Mouse (Mus musculus) midbrain, embryonic 16.5 days (tissue): ENCODE data around the gene Zswim5. TPM values are rescaled to one million over a fixed set of nuclear protein-coding genes. Genes with fewer than 3 reads are reported as not detected.
A peak's percentile ranks its signal among the peaks of the same experiment; 100 is the strongest.

ENCODE experiments used
- ATAC-seq: fragments of 200-750 bp; cut with Nextera tagmentation; 2 replicates; pipeline ENCODE4 v1.8.0; 2017; ENCODE audit warnings: moderate TSS enrichment
- H3K27ac ChIP-seq: fragments of 300-500 bp; sonication (generic); 2 replicates; pipeline ENCODE4 v1.5.1; 2014; ENCODE audit warnings: mild to moderate bottlenecking, low read length, mixed read lengths
- H3K27me3 ChIP-seq: fragments of 300-500 bp; sonication (generic); 2 replicates; pipeline ENCODE4 v1.6.1; 2014; ENCODE audit warnings: low read depth, low read length, mixed read lengths; ENCODE audit not compliant: control insufficient read depth, insufficient read depth
- H3K36me3 ChIP-seq: fragments of 300-500 bp; sonication (generic); 2 replicates; pipeline ENCODE4 v1.6.1; 2014; ENCODE audit warnings: mild to moderate bottlenecking, low read length, moderate library complexity, mixed read lengths; ENCODE audit not compliant: control insufficient read depth, insufficient read depth
- H3K4me1 ChIP-seq: fragments of 300-500 bp; sonication (generic); 2 replicates; pipeline ENCODE4 v1.6.1; 2014; ENCODE audit warnings: mild to moderate bottlenecking, low read length, mixed read lengths; ENCODE audit not compliant: control insufficient read depth, insufficient read depth
- H3K4me2 ChIP-seq: fragments of 300-500 bp; sonication (generic); 2 replicates; pipeline ENCODE4 v1.6.1; 2014; ENCODE audit warnings: mild to moderate bottlenecking, low read length, mixed read lengths
- H3K4me3 ChIP-seq: fragments of 300-500 bp; sonication (generic); 2 replicates; pipeline ENCODE4 v1.5.1; 2014; ENCODE audit warnings: low read depth, mild to moderate bottlenecking, low read length, moderate library complexity, mixed read lengths
- H3K9ac ChIP-seq: fragments of 300-500 bp; sonication (generic); 2 replicates; pipeline ENCODE4 v1.6.1; 2014; ENCODE audit warnings: low read depth, low read length, mixed read lengths
- H3K9me3 ChIP-seq: fragments of 300-500 bp; sonication (generic); replicated peaks from 2 replicates; pipeline ENCODE4 v1.6.1; 2014; ENCODE audit warnings: mild to moderate bottlenecking, low read length, mixed read lengths; ENCODE audit not compliant: control insufficient read depth, poor library complexity, severe bottlenecking
- WGBS: fragments of 180-500 bp; shearing (Covaris S2); extraction: QIAGEN DNeasy Blood & Tissue Kit; methylation state at CpG from one replicate; pipeline ENCODE4 v1.1.7; 2014; 5-methylcytosine and 5-hydroxymethylcytosine counted together
- polyA plus RNA-seq: library from polyadenylated mRNA; unstranded; fragments of >200 nt; fragmentation: Nextera tagmentation; extraction: Ambion mirVana; gene quantifications from 2 replicates; pipeline ENCODE4 v1.2.1, GENCODE M21; 2015

Zswim5 gene
- polyA plus RNA-seq, 1 experiment from 2014 or later: 4.2 TPM

GRCm38 (mm10) chr4:116854286-116854685, 22.9 kb upstream of the Zswim5 start:
- Histone ChIP-seq H3K4me1 (no peaks in the 10 kb centered on the region), H3K4me2 (no peak overlapping the region), H3K9ac (no peak overlapping the region), H3K4me3 (no peak overlapping the region), H3K9me3 (no peaks in the 10 kb centered on the region), H3K36me3 (no peaks in the 10 kb centered on the region), H3K27ac (no peak overlapping the region), H3K27me3 (no peaks in the 10 kb centered on the region)
- no peak for ATAC-seq
- 21% methylated on average over 2 of the region's 2 CpGs for WGBS

- no peak overlapping the region for H3K9ac ChIP-seq
- no peak overlapping the region for H3K4me2 ChIP-seq
- no peak overlapping the region for H3K27ac ChIP-seq
- no peaks in the 10 kb centered on the region for H3K27me3 ChIP-seq
- no peaks in the 10 kb centered on the region for H3K9me3 ChIP-seq
- H3K4me1 ChIP-seq: no peaks in the 10 kb centered on the region
- no peaks in the 10 kb centered on the region for H3K36me3 ChIP-seq
- ATAC-seq: 0 out of 2 replicates have a peak, but pooled peaks have one; percentile 51
- 52% methylated on average over 10 of the region's 10 CpGs for WGBS
- H3K4me3 ChIP-seq: no peak overlapping the region
Measured at GRCm38 (mm10) chr4:116857203-116857602, 20.0 kb upstream of the Zswim5 start.

- no peaks in the 10 kb centered on the region for H3K27me3 ChIP-seq
- no peak for ATAC-seq
- H3K9ac ChIP-seq: no peak overlapping the region
- no peak overlapping the region for H3K4me3 ChIP-seq
- no peaks in the 10 kb centered on the region for H3K36me3 ChIP-seq
- 80% methylated on average over 5 of the region's 5 CpGs for WGBS
- no peak overlapping the region for H3K4me2 ChIP-seq
- no peaks in the 10 kb centered on the region for H3K4me1 ChIP-seq
- no peak overlapping the region for H3K27ac ChIP-seq
- no peaks in the 10 kb centered on the region for H3K9me3 ChIP-seq
Measured at GRCm38 (mm10) chr4:116859711-116860110, 17.5 kb upstream of the Zswim5 start.

- 75% methylated on average over 8 of the region's 8 CpGs for WGBS
Measured at GRCm38 (mm10) chr4:116862023-116862422, 15.2 kb upstream of the Zswim5 start.

GRCm38 (mm10) chr4:116869898-116870297, 7.3 kb upstream of the Zswim5 start:
- H3K9ac ChIP-seq: no peak overlapping the region
- ATAC-seq: no peak
- no peaks in the 10 kb centered on the region for H3K27me3 ChIP-seq
- H3K4me2 ChIP-seq: no peak overlapping the region
- H3K4me1 ChIP-seq: no peaks in the 10 kb centered on the region
- no peaks in the 10 kb centered on the region for H3K36me3 ChIP-seq
- 77% methylated on average over 3 of the region's 3 CpGs for WGBS
- H3K27ac ChIP-seq: no peak overlapping the region
- H3K9me3 ChIP-seq: no peaks in the 10 kb centered on the region
- no peak overlapping the region for H3K4me3 ChIP-seq

More at GRCm38 (mm10) chr4:116862023-116862422, 15.2 kb upstream of the Zswim5 start:
- Histone ChIP-seq H3K9me3 (no peaks in the 10 kb centered on the region), H3K4me1 (no peaks in the 10 kb centered on the region), H3K36me3 (no peaks in the 10 kb centered on the region), H3K27me3 (no peaks in the 10 kb centered on the region), H3K9ac (no peak overlapping the region), H3K4me2 (no peak overlapping the region), H3K4me3 (no peak overlapping the region), H3K27ac (no peak overlapping the region)
- ATAC-seq: no peak

- Histone ChIP-seq H3K9ac (no peak overlapping the region), H3K27me3 (no peaks in the 10 kb centered on the region), H3K27ac (no peak overlapping the region), H3K4me3 (no peak overlapping the region), H3K9me3 (no peaks in the 10 kb centered on the region), H3K36me3 (no peaks in the 10 kb centered on the region), H3K4me2 (no peak overlapping the region), H3K4me1 (peaks cover 7% of the 10 kb centered on the region)
- ATAC-seq: no peak
- 82% methylated on average over 4 of the region's 4 CpGs for WGBS
Measured at GRCm38 (mm10) chr4:116874595-116874994, 2.6 kb upstream of the Zswim5 start.

GRCm38 (mm10) chr4:116876630-116876994, 564 bp upstream of the Zswim5 start:
- Histone ChIP-seq H3K4me3 (peak overlapping the region; percentile 71), H3K27ac (peak overlapping the region; percentile 95), H3K36me3 (no peaks in the 10 kb centered on the region), H3K4me1 (peaks cover 8% of the 10 kb centered on the region), H3K27me3 (no peaks in the 10 kb centered on the region), H3K9me3 (no peaks in the 10 kb centered on the region), H3K4me2 (peak overlapping the region; percentile 70), H3K9ac (peak overlapping the region; percentile 87)
- 0% methylated on average over 15 of the region's 15 CpGs for WGBS
- ATAC-seq: peak; percentile 50

- Histone ChIP-seq H3K27me3 (no peaks in the 10 kb centered on the region), H3K36me3 (no peaks in the 10 kb centered on the region), H3K9ac (peak overlapping the region; percentile 87), H3K4me1 (peaks cover 8% of the 10 kb centered on the region), H3K27ac (peak overlapping the region; percentile 95), H3K4me2 (peak overlapping the region; percentile 70), H3K9me3 (no peaks in the 10 kb centered on the region), H3K4me3 (peak overlapping the region; percentile 71)
- WGBS: 0% methylated on average over 38 of the region's 57 CpGs
- peak; percentile 36; the same call in 1 of the 2 replicates for ATAC-seq
Measured at GRCm38 (mm10) chr4:116877729-116878321, 649 bp downstream of the Zswim5 start.

- peak overlapping the region; percentile 95 for H3K27ac ChIP-seq
Measured at GRCm38 (mm10) chr4:116878491-116878890, 1.3 kb downstream of the Zswim5 start.

More at GRCm38 (mm10) chr4:116878491-116878890, 1.3 kb downstream of the Zswim5 start:
- Histone ChIP-seq H3K4me1 (peaks cover 8% of the 10 kb centered on the region), H3K4me2 (peak overlapping the region; percentile 70), H3K4me3 (peak overlapping the region; percentile 71), H3K9ac (peak overlapping the region; percentile 87), H3K36me3 (no peaks in the 10 kb centered on the region), H3K27me3 (no peaks in the 10 kb centered on the region), H3K9me3 (no peaks in the 10 kb centered on the region)
- under 1% methylated on average over 11 of the region's 11 CpGs for WGBS
- no peak for ATAC-seq
